Mouse (Mus musculus): Measurements from ENCODE around the gene Eefsec. TPM values are rescaled to one million over a fixed set of nuclear protein-coding genes. Genes with fewer than 3 reads are reported as not detected.

Gene Eefsec
- polyA plus RNA-seq, 1 experiment from 2014 or later: 27.9 TPM

DNA sequence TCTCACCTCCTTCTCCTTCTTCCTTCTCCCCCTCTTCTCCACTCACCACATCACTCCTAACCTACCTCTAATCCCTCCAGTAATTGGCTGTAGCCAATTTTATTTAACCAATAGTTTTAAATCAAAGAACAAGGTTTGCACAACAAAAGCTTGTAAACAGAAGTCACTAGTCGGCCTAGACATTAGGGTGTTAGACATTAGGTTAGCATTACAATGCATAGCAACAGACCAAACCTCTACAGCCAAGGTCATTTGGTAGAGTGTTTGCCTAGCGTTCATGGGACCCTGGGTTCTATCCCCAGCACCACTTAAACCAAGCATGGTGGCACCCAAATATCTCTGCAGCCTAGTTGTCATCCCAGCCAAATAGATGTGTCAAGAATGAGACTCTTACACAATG lies 8.2 kb upstream of the Eefsec start:
- Histone ChIP-seq H3K27me3 (peaks cover 15% of the 10 kb centered on the region; the same call in 1 of the 2 replicates), H3K9ac (replicated peaks) (no peak overlapping the region), H3K9me3 (no peaks in the 10 kb centered on the region), H3K4me2 (replicated peaks) (no peak overlapping the region), H3K4me1 (no peaks in the 10 kb centered on the region; the same call in 1 of the 2 replicates), H3K36me3 (no peaks in the 10 kb centered on the region), H3K4me3 (no peak overlapping the region), H3K27ac (replicated peaks) (no peak overlapping the region)
- 64% methylated on average over 2 of the region's 2 CpGs for WGBS
- no peak for ATAC-seq (ENCODE audit: low FRiP score, low read depth)

DNA sequence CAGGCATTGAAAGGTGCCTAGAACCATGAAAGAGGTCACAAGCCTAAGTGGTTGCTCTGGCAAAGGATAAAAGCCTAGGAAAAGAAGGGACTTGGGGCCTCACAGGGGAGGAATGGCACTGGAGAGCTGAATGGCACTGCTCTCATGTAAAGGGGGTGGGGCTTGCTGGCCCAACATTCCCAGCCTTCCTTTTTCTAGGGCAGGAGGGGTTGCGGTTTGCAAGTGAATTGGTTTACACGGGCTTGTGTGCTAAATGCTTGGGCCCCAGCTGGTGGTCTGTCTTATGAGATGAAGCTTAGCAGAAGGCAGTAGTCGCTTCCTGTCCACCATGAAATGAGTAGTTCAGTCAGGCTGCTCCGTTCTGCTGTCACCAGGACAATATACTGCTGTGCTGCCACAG lies 1.1 kb upstream of the Eefsec start:
- no peak overlapping the region for H3K4me3 ChIP-seq
- peak overlapping the region; percentile 32; the same call in 1 of the 2 replicates for H3K27ac ChIP-seq (replicated peaks)
- H3K9me3 ChIP-seq: no peaks in the 10 kb centered on the region
- H3K4me2 ChIP-seq (replicated peaks): no peak overlapping the region
- WGBS: 21% methylated on average over 4 of the region's 4 CpGs
- H3K36me3 ChIP-seq: no peaks in the 10 kb centered on the region
- peaks cover 18% of the 10 kb centered on the region for H3K4me1 ChIP-seq
- H3K27me3 ChIP-seq: peaks cover 24% of the 10 kb centered on the region; the same call in 1 of the 2 replicates
- no peak overlapping the region for H3K9ac ChIP-seq (replicated peaks)
- no peak; the same call in 1 of the 2 replicates for ATAC-seq (ENCODE audit: low FRiP score, low read depth)

DNA sequence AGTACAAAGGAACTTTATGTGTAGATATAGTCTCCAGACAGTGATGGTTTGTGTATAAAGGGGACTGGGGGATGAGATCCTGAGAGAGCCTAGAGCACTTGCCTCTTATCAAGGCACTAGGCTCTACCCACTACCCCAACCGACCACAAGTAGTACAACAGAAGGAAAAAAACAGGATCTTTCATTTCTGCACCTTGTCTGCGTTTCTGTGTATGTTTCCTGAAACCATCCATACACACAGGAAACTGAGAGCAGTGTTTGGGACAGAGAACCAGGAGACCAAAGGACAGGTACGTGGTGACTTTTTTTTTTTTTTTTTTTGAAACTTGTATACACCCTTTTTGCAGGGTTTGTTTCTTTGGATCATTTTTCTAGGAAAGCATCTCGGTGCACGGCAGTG lies 678 bp downstream of the Eefsec start:
- Histone ChIP-seq H3K9ac (replicated peaks) (peak overlapping the region; percentile 86), H3K27me3 (peaks cover 13% of the 10 kb centered on the region; the same call in 1 of the 2 replicates), H3K9me3 (no peaks in the 10 kb centered on the region), H3K36me3 (no peaks in the 10 kb centered on the region), H3K27ac (replicated peaks) (no peak overlapping the region), H3K4me2 (replicated peaks) (peak overlapping the region; percentile 85), H3K4me3 (peak overlapping the region; percentile 87), H3K4me1 (peaks cover 18% of the 10 kb centered on the region)
- no peak for ATAC-seq (ENCODE audit: low FRiP score, low read depth)
- WGBS: 18% methylated on average over 5 of the region's 5 CpGs

GRCm38 (mm10) chr6:88444076-88444750 lies 2.1 kb downstream of the Eefsec start:
- Histone ChIP-seq H3K9ac (replicated peaks) (no peak overlapping the region), H3K9me3 (no peaks in the 10 kb centered on the region), H3K27me3 (peaks cover 9% of the 10 kb centered on the region; the same call in 1 of the 2 replicates), H3K4me2 (replicated peaks) (no peak overlapping the region), H3K4me3 (no peak overlapping the region), H3K36me3 (no peaks in the 10 kb centered on the region), H3K4me1 (peaks cover 18% of the 10 kb centered on the region), H3K27ac (replicated peaks) (no peak overlapping the region)
- 88% methylated on average over 7 of the region's 7 CpGs for WGBS
- no peak for ATAC-seq (ENCODE audit: low FRiP score, low read depth)

GRCm38 (mm10) chr6:88443446-88443845 lies 2.9 kb downstream of the Eefsec start:
- Histone ChIP-seq H3K27ac (replicated peaks) (no peak overlapping the region), H3K4me3 (no peak overlapping the region), H3K9ac (replicated peaks) (no peak overlapping the region), H3K36me3 (no peaks in the 10 kb centered on the region), H3K27me3 (peaks cover 5% of the 10 kb centered on the region; the same call in 1 of the 2 replicates), H3K9me3 (no peaks in the 10 kb centered on the region), H3K4me2 (replicated peaks) (no peak overlapping the region), H3K4me1 (peaks cover 18% of the 10 kb centered on the region)
- no peak for ATAC-seq (ENCODE audit: low FRiP score, low read depth)
- WGBS: 90% methylated on average over 3 of the region's 3 CpGs

DNA sequence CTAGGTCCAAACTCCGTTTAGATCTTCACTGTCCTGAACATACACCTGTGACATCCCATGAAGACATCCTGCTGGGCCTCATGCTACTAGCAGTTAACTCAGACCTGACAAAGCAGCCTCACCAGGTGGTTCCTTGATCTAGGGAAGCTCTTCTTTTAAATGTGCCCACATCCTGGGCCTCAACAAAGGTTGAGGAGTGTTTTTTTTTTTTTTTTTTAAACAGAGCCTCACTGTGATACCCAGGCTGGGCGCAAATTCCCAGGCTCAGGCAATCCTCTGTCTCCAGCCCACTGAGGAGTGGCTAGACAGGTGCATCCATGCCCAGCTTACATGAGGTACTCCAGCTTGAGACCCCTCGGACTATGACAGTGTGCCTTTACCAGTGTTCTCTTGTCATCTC lies 3.8 kb downstream of the Eefsec start:
- WGBS: 76% methylated on average over 3 of the region's 3 CpGs
- Histone ChIP-seq H3K9me3 (no peaks in the 10 kb centered on the region), H3K4me2 (replicated peaks) (no peak overlapping the region), H3K9ac (replicated peaks) (no peak overlapping the region), H3K27ac (replicated peaks) (no peak overlapping the region), H3K27me3 (peaks cover 4% of the 10 kb centered on the region; the same call in 1 of the 2 replicates), H3K4me1 (peaks cover 17% of the 10 kb centered on the region), H3K4me3 (no peak overlapping the region), H3K36me3 (no peaks in the 10 kb centered on the region)
- ATAC-seq (ENCODE audit: low FRiP score, low read depth): no peak

GRCm38 (mm10) chr6:88439056-88439455 lies 7.3 kb downstream of the Eefsec start:
- Histone ChIP-seq H3K36me3 (no peaks in the 10 kb centered on the region), H3K4me1 (no peaks in the 10 kb centered on the region; the same call in 1 of the 2 replicates), H3K27ac (replicated peaks) (no peak overlapping the region), H3K4me2 (replicated peaks) (no peak overlapping the region), H3K9me3 (no peaks in the 10 kb centered on the region), H3K27me3 (peaks cover 21% of the 10 kb centered on the region), H3K9ac (replicated peaks) (no peak overlapping the region), H3K4me3 (no peak overlapping the region)
- WGBS: 86% methylated on average over 4 of the region's 4 CpGs
- no peak for ATAC-seq (ENCODE audit: low FRiP score, low read depth)

- 91% methylated on average over 7 of the region's 7 CpGs for WGBS
- Histone ChIP-seq H3K4me2 (replicated peaks) (no peak overlapping the region), H3K9ac (replicated peaks) (no peak overlapping the region), H3K4me1 (no peaks in the 10 kb centered on the region; the same call in 1 of the 2 replicates), H3K4me3 (no peak overlapping the region), H3K27ac (replicated peaks) (no peak overlapping the region), H3K36me3 (no peaks in the 10 kb centered on the region), H3K27me3 (peaks cover 33% of the 10 kb centered on the region), H3K9me3 (no peaks in the 10 kb centered on the region)
- no peak for ATAC-seq (ENCODE audit: low FRiP score, low read depth)
These were observed 10.7 kb downstream of the Eefsec start for GRCm38 (mm10) chr6:88435609-88436008.

DNA sequence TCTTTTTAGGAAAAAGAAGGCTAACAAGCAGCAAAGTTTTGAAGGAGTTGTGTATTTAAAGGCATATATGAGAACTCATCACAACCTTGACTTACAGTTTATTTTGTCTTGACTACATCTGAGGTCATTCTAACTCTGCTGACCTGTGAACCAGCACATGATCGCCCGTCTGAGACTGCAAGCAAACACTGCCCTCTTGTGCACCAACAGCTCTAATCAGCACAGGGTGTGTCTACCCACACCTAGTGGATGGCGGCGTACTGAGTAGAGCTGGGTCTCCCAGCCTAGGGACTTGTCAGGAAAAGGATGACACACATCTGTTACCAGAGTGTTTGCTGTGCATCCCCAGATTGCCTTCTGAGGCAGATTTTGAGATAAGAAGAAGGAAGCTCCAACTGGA lies 15.1 kb downstream of the Eefsec start:
- Histone ChIP-seq H3K27ac (replicated peaks) (no peak overlapping the region), H3K36me3 (no peaks in the 10 kb centered on the region), H3K9ac (replicated peaks) (no peak overlapping the region), H3K27me3 (peaks cover 28% of the 10 kb centered on the region), H3K9me3 (no peaks in the 10 kb centered on the region), H3K4me1 (no peaks in the 10 kb centered on the region; the same call in 1 of the 2 replicates), H3K4me3 (no peak overlapping the region), H3K4me2 (replicated peaks) (no peak overlapping the region)
- WGBS: 37% methylated on average over 4 of the region's 4 CpGs
- no peak for ATAC-seq (ENCODE audit: low FRiP score, low read depth)

GRCm38 (mm10) chr6:88416130-88416758 lies 30.1 kb downstream of the Eefsec start:
- Histone ChIP-seq H3K36me3 (no peaks in the 10 kb centered on the region), H3K27ac (replicated peaks) (no peak overlapping the region), H3K9me3 (no peaks in the 10 kb centered on the region), H3K4me2 (replicated peaks) (no peak overlapping the region), H3K27me3 (no peaks in the 10 kb centered on the region), H3K4me1 (peaks cover 8% of the 10 kb centered on the region), H3K4me3 (no peak overlapping the region), H3K9ac (replicated peaks) (no peak overlapping the region)
- 74% methylated on average over 7 of the region's 7 CpGs for WGBS
- ATAC-seq (ENCODE audit: low FRiP score, low read depth): no peak

GRCm38 (mm10) chr6:88412604-88413003 lies 33.7 kb downstream of the Eefsec start:
- WGBS: 79% methylated on average over 2 of the region's 2 CpGs
- no peak overlapping the region for H3K4me3 ChIP-seq
- no peaks in the 10 kb centered on the region for H3K27me3 ChIP-seq
- no peak overlapping the region for H3K9ac ChIP-seq (replicated peaks)
- peaks cover 27% of the 10 kb centered on the region for H3K4me1 ChIP-seq
- H3K36me3 ChIP-seq: no peaks in the 10 kb centered on the region
- no peak for ATAC-seq (ENCODE audit: low FRiP score, low read depth)
- no peak overlapping the region for H3K4me2 ChIP-seq (replicated peaks)
- no peaks in the 10 kb centered on the region for H3K9me3 ChIP-seq
- H3K27ac ChIP-seq (replicated peaks): no peak overlapping the region

DNA sequence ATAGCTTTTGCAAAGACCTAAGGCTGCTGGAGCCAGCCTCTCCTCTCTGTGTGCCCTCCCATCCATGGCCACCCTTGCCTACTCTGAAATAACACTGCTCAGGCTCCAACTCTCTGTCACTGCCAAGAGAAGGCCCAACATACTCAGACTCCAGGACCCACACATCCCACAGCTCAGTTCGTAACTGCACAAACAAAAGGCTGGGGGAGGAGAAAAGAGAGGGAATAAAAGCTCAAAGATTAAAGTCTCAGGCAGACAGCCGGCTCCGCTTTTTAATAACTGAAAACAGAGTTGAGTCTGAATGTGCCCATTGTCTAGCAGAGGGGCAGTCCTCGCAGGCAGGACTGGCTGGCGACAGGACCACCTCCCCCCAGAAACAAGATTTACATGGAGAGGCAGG lies 36.8 kb downstream of the Eefsec start:
- H3K27me3 ChIP-seq: no peaks in the 10 kb centered on the region
- H3K9ac ChIP-seq (replicated peaks): no peak overlapping the region
- H3K9me3 ChIP-seq: no peaks in the 10 kb centered on the region
- no peaks in the 10 kb centered on the region for H3K36me3 ChIP-seq
- no peak overlapping the region for H3K4me3 ChIP-seq
- WGBS: 6% methylated on average over 5 of the region's 5 CpGs
- H3K4me1 ChIP-seq: peaks cover 18% of the 10 kb centered on the region
- 0 out of 2 replicates have a peak, but pooled peaks have one; percentile 65 for ATAC-seq (ENCODE audit: low FRiP score, low read depth)
- H3K27ac ChIP-seq (replicated peaks): peak overlapping the region; percentile 55
- peak overlapping the region; percentile 27 for H3K4me2 ChIP-seq (replicated peaks)

All from midbrain, embryonic 12.5 days (tissue).